Mouse (Mus musculus) cerebellum, adult 2 months (tissue): Measurements from ENCODE around the gene Ahdc1. TPM values are rescaled to one million over a fixed set of nuclear protein-coding genes. Genes with fewer than 3 reads are reported as not detected.
A peak's percentile ranks its signal among the peaks of the same experiment; 100 is the strongest.

Source experiments
- DNase-seq, 2 experiments: peaks; one replicate each; pipeline ENCODE4 v3.0.0; 2021
- H3K27ac ChIP-seq: fragments of 200-500 bp; 2 replicates; pipeline ENCODE4 v1.5.1; 2012; ENCODE audit warnings: low read length, control low read depth, inconsistent platforms; ENCODE audit not compliant: insufficient read depth
- H3K27me3 ChIP-seq: fragments of 200-500 bp; 2 replicates; pipeline ENCODE4 v1.6.1; 2012; ENCODE audit warnings: inconsistent platforms, mild to moderate bottlenecking, low read length, moderate library complexity; ENCODE audit not compliant: control insufficient read depth, insufficient read depth
- H3K4me1 ChIP-seq: fragments of 200-500 bp; 2 replicates; pipeline ENCODE4 v1.6.1; 2011; ENCODE audit warnings: low read length; ENCODE audit not compliant: control insufficient read depth, insufficient read depth
- H3K4me3 ChIP-seq: fragments of 200-500 bp; replicated peaks from 2 replicates; pipeline ENCODE3; 2011; ENCODE audit warnings: mild to moderate bottlenecking, low read depth, low read length, control low read depth; ENCODE audit not compliant: insufficient read depth
- CTCF ChIP-seq: fragments of 200-500 bp; IDR thresholded peaks from 2 replicates; pipeline ENCODE4 v1.5.1; 2011; ENCODE audit warnings: low read depth, mild to moderate bottlenecking, control low read depth, low read length, moderate library complexity, borderline replicate concordance; ENCODE audit not compliant: insufficient read depth
- POLR2A ChIP-seq: fragments of 200-500 bp; IDR thresholded peaks from 2 replicates; pipeline ENCODE4 v1.6.1; 2011; ENCODE audit warnings: low read length, control low read depth, borderline replicate concordance; ENCODE audit not compliant: insufficient read depth
- WGBS: fragments of 180-500 bp; shearing (Covaris S2); methylation state at CpG from one replicate; pipeline ENCODE4 v1.1.7; 2018; 5-methylcytosine and 5-hydroxymethylcytosine counted together
- polyA plus RNA-seq: library from polyadenylated mRNA; depleted of rRNA; stranded (reverse); fragments of >200 nt; gene quantifications from 2 replicates; pipeline ENCODE4 v1.2.3, GENCODE M21; 2012

The Ahdc1 gene
- polyA plus RNA-seq, 1 experiment, result 30.8 TPM

- TF ChIP-seq CTCF, result no peak
- TF ChIP-seq POLR2A, result no peak
- no peak overlapping the region for H3K4me3 ChIP-seq
- peak overlapping the region; percentile 10; the same call in 1 of the 2 replicates for H3K27ac ChIP-seq
- H3K27me3 ChIP-seq, result no peaks in the 10 kb centered on the region
- WGBS, result 57% methylated on average over 12 of the region's 12 CpGs
- H3K4me1 ChIP-seq, result peaks cover 43% of the 10 kb centered on the region
- no peak for DNase-seq
Measured at GRCm38 (mm10) chr4:133068400-133069138, 57.5 kb downstream of the Ahdc1 start.

GRCm38 (mm10) chr4:133070388-133070787 lies 59.3 kb downstream of the Ahdc1 start:
- TF ChIP-seq POLR2A (no peak), CTCF (no peak)

GRCm38 (mm10) chr4:133070821-133071372 lies 59.8 kb downstream of the Ahdc1 start:
- WGBS, result 67% methylated on average over 5 of the region's 5 CpGs
- no peak overlapping the region for H3K4me3 ChIP-seq
- no peak for DNase-seq
- H3K27ac ChIP-seq, result no peak overlapping the region
- no peaks in the 10 kb centered on the region for H3K27me3 ChIP-seq
- TF ChIP-seq CTCF (no peak), POLR2A (no peak)
- peaks cover 66% of the 10 kb centered on the region for H3K4me1 ChIP-seq

More at GRCm38 (mm10) chr4:133070388-133070787, 59.3 kb downstream of the Ahdc1 start:
- no peaks in the 10 kb centered on the region for H3K27me3 ChIP-seq
- H3K4me1 ChIP-seq, result peaks cover 61% of the 10 kb centered on the region
- no peak overlapping the region for H3K27ac ChIP-seq
- WGBS, result 44% methylated on average over 3 of the region's 3 CpGs
- peak in 1 of 2 experiments; percentile 54 for DNase-seq
- no peak overlapping the region for H3K4me3 ChIP-seq

DNA sequence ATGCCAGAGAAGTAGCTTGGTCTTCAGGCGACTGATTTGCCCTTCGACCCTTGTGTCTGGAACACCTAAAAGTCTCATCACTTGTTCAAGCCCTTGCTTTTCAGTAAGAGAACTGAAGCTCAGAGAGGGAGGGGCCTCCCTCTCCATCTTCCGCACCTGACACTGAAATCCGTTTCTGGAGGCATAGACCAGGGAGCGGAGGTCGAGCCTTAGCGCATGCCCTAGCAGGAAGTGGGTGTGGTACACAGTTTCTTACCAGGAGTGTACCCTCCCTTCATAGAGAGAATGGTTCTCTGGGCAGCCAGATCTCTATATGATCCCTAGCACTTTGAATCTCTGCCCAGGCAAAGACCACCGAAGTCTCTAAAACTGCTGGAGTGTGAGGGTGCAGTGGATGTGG lies 62.1 kb downstream of the Ahdc1 start:
- DNase-seq, result no peak
- H3K27ac ChIP-seq, result peak overlapping the region; percentile 73; the same call in 1 of the 2 replicates
- 55% methylated on average over 8 of the region's 8 CpGs for WGBS
- no peaks in the 10 kb centered on the region for H3K27me3 ChIP-seq
- no peak for TF ChIP-seq POLR2A
- TF ChIP-seq CTCF, result no peak
- H3K4me1 ChIP-seq, result peaks cover 63% of the 10 kb centered on the region
- no peak overlapping the region for H3K4me3 ChIP-seq

DNA sequence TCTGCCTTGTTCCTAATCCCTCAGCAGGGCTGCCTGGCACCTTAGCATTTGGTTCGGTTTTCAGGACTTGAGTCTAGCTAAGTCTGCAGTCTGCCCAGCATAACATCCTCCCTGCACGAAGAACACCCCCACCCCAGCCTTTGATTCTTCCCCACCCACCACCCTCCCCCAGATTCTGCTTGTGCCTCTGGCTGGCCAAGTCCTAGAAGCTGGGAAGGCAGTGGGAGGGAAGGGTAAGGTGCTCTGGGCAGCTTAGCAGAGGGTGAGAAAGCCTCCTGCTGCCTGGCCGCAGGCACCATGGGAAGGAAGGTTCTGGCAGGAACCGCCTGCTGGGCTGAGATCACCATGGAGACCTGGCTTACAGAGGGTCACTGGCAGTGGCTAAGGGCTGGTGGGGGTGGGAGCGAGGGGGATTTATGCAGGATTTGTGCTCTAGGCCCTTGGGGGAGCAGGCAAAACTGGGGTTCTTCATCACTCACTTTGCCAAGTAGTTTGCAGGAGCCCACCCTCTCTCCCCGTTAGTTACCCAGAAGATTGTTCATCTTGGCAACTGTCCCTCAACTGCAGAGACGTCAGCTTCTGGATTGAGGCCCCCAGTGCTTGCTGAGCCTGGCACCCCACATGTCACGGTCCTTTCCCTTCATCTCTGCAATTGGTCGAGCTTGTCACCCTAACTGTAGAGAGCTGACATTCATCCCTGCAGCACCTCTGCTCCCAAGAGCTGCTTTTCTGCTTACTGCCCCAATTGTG lies 63.2 kb downstream of the Ahdc1 start:
- 7% methylated on average over 9 of the region's 9 CpGs for WGBS
- H3K4me1 ChIP-seq, result peaks cover 60% of the 10 kb centered on the region

DNA sequence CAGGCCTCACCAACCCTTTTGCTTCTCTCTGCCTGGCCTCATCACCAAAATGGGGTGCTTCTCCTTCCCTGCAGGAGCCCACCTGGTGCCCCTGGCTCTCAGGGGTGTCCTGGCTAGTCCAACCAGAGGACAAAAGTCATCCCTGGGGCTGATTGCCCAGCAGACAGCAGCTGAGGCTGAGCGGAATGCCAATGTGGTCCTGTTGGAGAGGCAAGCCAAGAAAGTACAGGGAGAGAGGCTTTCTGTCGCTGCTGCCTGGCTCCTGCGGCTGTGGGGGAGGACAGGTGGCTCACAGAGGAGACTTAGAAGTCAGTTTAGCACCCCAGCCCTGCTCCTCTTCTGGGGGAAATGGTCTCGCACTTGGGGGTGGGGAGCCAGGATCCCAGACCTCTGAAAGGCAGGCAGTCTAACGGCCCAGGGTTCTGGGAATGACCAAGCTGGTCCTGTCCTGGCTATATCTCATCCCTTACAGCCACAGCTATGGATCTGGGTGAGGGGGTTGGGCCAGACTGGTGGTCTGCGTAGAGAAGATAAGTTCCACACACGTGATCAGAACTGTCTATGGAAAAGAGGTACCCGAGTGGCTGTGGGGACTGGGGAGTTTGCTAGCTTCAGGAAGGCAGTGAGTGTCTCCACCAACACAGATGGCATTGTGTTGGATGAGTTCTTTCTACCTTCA lies 64.0 kb downstream of the Ahdc1 start:
- peak; percentile 67 to 74 for DNase-seq
- Histone ChIP-seq H3K27ac (peak overlapping the region; percentile 73), H3K4me3 (no peak overlapping the region), H3K27me3 (no peaks in the 10 kb centered on the region), H3K4me1 (peaks cover 52% of the 10 kb centered on the region)
- WGBS, result 13% methylated on average over 8 of the region's 8 CpGs
- TF ChIP-seq CTCF (no peak), POLR2A (no peak)

More for the DNA sequence above, 63.2 kb downstream of the Ahdc1 start:
- no peaks in the 10 kb centered on the region for H3K27me3 ChIP-seq
- TF ChIP-seq POLR2A (no peak), CTCF (no peak)
- DNase-seq, result peak; percentile 57 to 59
- H3K4me3 ChIP-seq, result no peak overlapping the region
- H3K27ac ChIP-seq, result peak overlapping the region; percentile 73

DNA sequence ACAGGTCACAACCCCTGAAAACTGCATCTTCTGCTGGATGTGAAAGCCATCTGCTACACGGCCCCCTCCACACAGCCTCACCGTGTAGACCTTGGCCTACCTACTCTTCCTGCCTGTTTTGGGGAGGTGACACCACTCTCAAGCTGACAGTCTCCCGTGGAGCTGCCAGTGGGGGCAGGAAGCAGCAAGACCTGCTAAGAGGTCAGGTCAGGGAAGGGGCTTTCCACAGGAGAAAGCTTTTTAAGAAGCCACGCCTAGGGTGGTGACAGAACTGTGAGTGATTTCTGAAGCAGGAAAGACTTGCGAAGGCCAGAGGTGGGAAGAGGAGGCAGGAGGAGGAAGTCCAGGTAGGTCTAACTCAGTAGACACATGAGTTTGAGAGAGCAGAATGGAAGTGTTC lies 67.9 kb downstream of the Ahdc1 start:
- no peak for DNase-seq
- 0 out of 2 replicates have a peak overlapping the region, but pooled peaks have one; percentile 3 for H3K27ac ChIP-seq
- no peaks in the 10 kb centered on the region for H3K27me3 ChIP-seq
- H3K4me1 ChIP-seq, result peaks cover 36% of the 10 kb centered on the region
- no peak for TF ChIP-seq POLR2A
- no peak for TF ChIP-seq CTCF
- WGBS, result 46% methylated on average over 5 of the region's 5 CpGs
- no peak overlapping the region for H3K4me3 ChIP-seq
